Mouse (Mus musculus) kidney, adult 2 months (tissue): ENCODE measurements at regions not wholly inside any gene's neighbourhood (a gene's known extent, or its start where the extent isn't known, plus 50 kb on each side); places are given as distances from the start of the nearest gene placed in this dataset.

Experiments used
- CTCF ChIP-seq: fragments of 200-500 bp; conservative IDR thresholded peaks from 2 replicates; pipeline ENCODE4 v1.5.1; 2011; ENCODE audit warnings: low read depth, mild to moderate bottlenecking, control low read depth, low read length, moderate library complexity, mixed read lengths; ENCODE audit not compliant: insufficient read depth, insufficient read length
- POLR2A ChIP-seq: fragments of 200-500 bp; IDR thresholded peaks from one replicate; pipeline ENCODE4 v1.6.1; 2011; ENCODE audit warnings: low read depth, low read length, control low read depth

DNA sequence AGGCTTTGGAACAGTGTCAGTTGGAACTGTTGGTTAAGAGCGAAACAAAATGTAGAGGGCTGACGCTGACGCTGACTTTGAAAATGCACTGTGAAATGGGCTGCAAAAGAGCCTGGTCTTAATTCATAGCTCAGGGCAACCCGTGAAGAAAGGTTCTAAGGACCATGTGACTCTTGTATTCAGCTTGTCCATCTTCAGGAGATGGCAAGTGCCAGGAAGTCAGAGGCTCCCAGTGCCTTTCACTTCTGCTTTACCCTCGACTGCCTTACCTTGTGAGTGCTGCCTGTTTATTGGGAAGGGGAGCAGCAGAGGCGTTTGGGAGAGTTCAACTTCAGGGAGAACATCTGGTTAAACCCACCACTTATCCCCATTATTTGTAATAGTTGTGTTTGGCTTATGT, 70.1 kb upstream of the Tln2 start:
- no peak for TF ChIP-seq POLR2A
- no peak for TF ChIP-seq CTCF
